In genomic region chr16:87432033-87432814, GRCm38 (mm10) we compare ENCODE assay signal across 8 mouse cellular contexts. TPM values are rescaled to one million over a fixed set of nuclear protein-coding genes. Genes with fewer than 3 reads are reported as not detected.
A peak's percentile ranks its signal among the peaks of the same experiment; 100 is the strongest.
DNase-seq lines count a peak whose midpoint lies in the region; ATAC-seq lines count a peak whose summit lies in the region.

TSS of gene Ltn1 (minus strand) at chr16:87432612.

- peak within 1 kb of the TSS; percentile 96 for H3K4me3 ChIP-seq in hindbrain, embryonic 16.5 days (ENCODE audit: low read length)
- H3K4me3 ChIP-seq in macrophage (ENCODE audit: inconsistent target): peak within 1 kb of the TSS; percentile 85

- peak; percentile 96 for DNase-seq in WW6 (ENCODE audit: low read depth, low spot score)
- peak; percentile 97 for DNase-seq in cerebellum, postnatal 4 days (ENCODE audit: low spot score in 2 of 2)
- DNase-seq in gastrocnemius, adult 18-20 months (ENCODE audit: low spot score): peak; percentile 99
- peak; percentile 98 to 99 for DNase-seq in left cerebral cortex, adult 18-20 months (ENCODE audit: low spot score in 2 of 2)
- peak; percentile 99 for DNase-seq in right cerebral cortex, adult 18-20 months
- peak; percentile 97 for DNase-seq in urinary bladder, postnatal 10 days (ENCODE audit: low spot score)

- 0 out of 2 replicates have a peak, but pooled peaks cover 5% of the 10 kb centered on the region for H3K36me3 ChIP-seq in hindbrain, embryonic 16.5 days (ENCODE audit: control insufficient read depth, insufficient read depth, low read length)
- peaks cover 5% of the 10 kb centered on the region; the same call in 1 of the 2 replicates for H3K36me3 ChIP-seq in macrophage (ENCODE audit: inconsistent target)

- H3K27me3 ChIP-seq in hindbrain, embryonic 16.5 days (replicated peaks; ENCODE audit: control insufficient read depth, insufficient read depth, low read length): no peaks in the 10 kb centered on the region

- H3K27ac ChIP-seq in hindbrain, embryonic 16.5 days (ENCODE audit: low read depth, low read length): 0 out of 2 replicates have a peak within 1 kb of the TSS, but pooled peaks have one; percentile 64
- H3K27ac ChIP-seq in macrophage: peak within 1 kb of the TSS; percentile 35

- ATAC-seq in hindbrain, embryonic 16.5 days: peak; percentile 100

- WGBS in hindbrain, embryonic 16.5 days: under 1% methylated on average over 56 of the region's 56 CpGs
- WGBS in macrophage (ENCODE audit: missing documents): 1% methylated on average over 49 of the region's 56 CpGs

- H3K9me3 ChIP-seq in hindbrain, embryonic 16.5 days (ENCODE audit: control insufficient read depth, low read length): no peaks in the 10 kb centered on the region

- peaks cover 51% of the 10 kb centered on the region for H3K79me2 ChIP-seq in macrophage (ENCODE audit: inconsistent target)

- H3K9ac ChIP-seq in hindbrain, embryonic 16.5 days (ENCODE audit: low read depth, low read length): peak within 1 kb of the TSS; percentile 87

- peaks cover 6% of the 10 kb centered on the region; the same call in 1 of the 2 replicates for H3K4me1 ChIP-seq in hindbrain, embryonic 16.5 days (ENCODE audit: control insufficient read depth, insufficient read depth, low read depth, low read length)

- H3K4me2 ChIP-seq in hindbrain, embryonic 16.5 days (ENCODE audit: low read length): peak within 1 kb of the TSS; percentile 88

RNA-seq across cellular contexts. Expression of gene Ltn1, which starts in this region (rescaled TPM):
- total RNA-seq in gastrocnemius, adult 18-20 months (2021): 10 to 100 TPM; 27.3 to 28.4 TPM
- 20.7 and 22.5 TPM in 2 replicates for polyA plus RNA-seq in hindbrain, embryonic 16.5 days (2015; fragmentation: Nextera tagmentation; extraction: Ambion mirVana)
- total RNA-seq in left cerebral cortex, adult 18-20 months (2021): 10 to 100 TPM; 44.0 to 47.1 TPM
- 10 to 100 TPM; 25.5 to 70.2 (median 49.2) TPM for total RNA-seq in macrophage (2018; cell fraction: chromatin; rRNA removed)
- total RNA-seq in macrophage (2018; cell fraction: cytosol; rRNA removed): 10 to 100 TPM; 11.4 to 22.1 (median 17.0) TPM
- total RNA-seq in macrophage (2018; cell fraction: nucleus; rRNA removed): 10 to 100 TPM; 21.0 to 47.3 (median 30.2) TPM
- 9.2 to 17.3 TPM (median 11.8 TPM) in 3 replicates for polyA plus RNA-seq in macrophage (2018)

Comparison
In these comparisons a context has a peak if more than half of its experiments do, and no peak if none do; other contexts are left out.
1. Peak in every context shown above with its lines: DNase-seq, ATAC-seq, H3K4me3 ChIP-seq and H3K27ac ChIP-seq.